Mouse (Mus musculus) brain, adult 2 months (tissue): ENCODE measurements around the gene Kcna7.
"Not testable (repeated sequence)": the region's sequence is repeated elsewhere in the genome, so short reads cannot be mapped to it uniquely, and the experiment has no call there.

Source experiments
- DNase-seq: peaks from one replicate; pipeline ENCODE4 v3.0.0; 2011; ENCODE audit warnings: low read depth, low spot score

The Kcna7 gene

GRCm38 (mm10) chr7:45405091-45406075 is at the start of gene Kcna7:
TSS of gene Kcna7 (plus strand) at chr7:45405653.
- DNase-seq, result peak; percentile 45

- no peak for DNase-seq
Measured at GRCm38 (mm10) chr7:45356087-45356486, 49.4 kb upstream of the Kcna7 start.

GRCm38 (mm10) chr7:45359081-45359480 is 46.4 kb upstream of the Kcna7 start:
- not testable (repeated sequence) for DNase-seq

GRCm38 (mm10) chr7:45360404-45361125 is 44.9 kb upstream of the Kcna7 start:
- peak; percentile 66 for DNase-seq

GRCm38 (mm10) chr7:45361243-45361804 is 44.1 kb upstream of the Kcna7 start:
- peak; percentile 95 for DNase-seq

GRCm38 (mm10) chr7:45362801-45363200 is 42.7 kb upstream of the Kcna7 start:
- peak; percentile 91 for DNase-seq

GRCm38 (mm10) chr7:45363983-45364382 is 41.5 kb upstream of the Kcna7 start:
- DNase-seq, result peak; percentile 53

- DNase-seq, result peak; percentile 75
Measured at GRCm38 (mm10) chr7:45365742-45366651, 39.5 kb upstream of the Kcna7 start.

- DNase-seq, result no peak
Measured at GRCm38 (mm10) chr7:45366652-45367019, 38.8 kb upstream of the Kcna7 start, which contains the start of gene Ppfia3. TSS of gene Ppfia3 (minus strand) at chr7:45367019.

- peak; percentile 99 for DNase-seq
Measured at GRCm38 (mm10) chr7:45367020-45367880, 38.2 kb upstream of the Kcna7 start.

GRCm38 (mm10) chr7:45368178-45368577 is 37.3 kb upstream of the Kcna7 start:
- DNase-seq, result peak; percentile 59

GRCm38 (mm10) chr7:45369022-45369745 is 36.3 kb upstream of the Kcna7 start:
- DNase-seq, result no peak

- peak; percentile 61 for DNase-seq
Measured at GRCm38 (mm10) chr7:45369836-45370474, 35.5 kb upstream of the Kcna7 start.

GRCm38 (mm10) chr7:45370475-45371311 is 34.8 kb upstream of the Kcna7 start, which contains the start of gene Lin7b:
TSS of gene Lin7b (minus strand) at chr7:45370583.
- peak; percentile 96 for DNase-seq

GRCm38 (mm10) chr7:45372371-45372770 is 33.1 kb upstream of the Kcna7 start:
- no peak for DNase-seq

- no peak for DNase-seq
Measured at GRCm38 (mm10) chr7:45374620-45375019, 30.8 kb upstream of the Kcna7 start.

- DNase-seq, result peak; percentile 76
Measured at GRCm38 (mm10) chr7:45376057-45376456, 29.4 kb upstream of the Kcna7 start.

- no peak for DNase-seq
Measured at GRCm38 (mm10) chr7:45386077-45386476, 19.4 kb upstream of the Kcna7 start.
